Mouse (Mus musculus) urinary bladder, postnatal 25 days (tissue): Measurements from ENCODE around the gene Timm13.

Source experiments
- DNase-seq: peaks from one replicate; pipeline ENCODE4 v3.0.0; 2022; ENCODE audit warnings: low spot score

Gene Timm13

DNA sequence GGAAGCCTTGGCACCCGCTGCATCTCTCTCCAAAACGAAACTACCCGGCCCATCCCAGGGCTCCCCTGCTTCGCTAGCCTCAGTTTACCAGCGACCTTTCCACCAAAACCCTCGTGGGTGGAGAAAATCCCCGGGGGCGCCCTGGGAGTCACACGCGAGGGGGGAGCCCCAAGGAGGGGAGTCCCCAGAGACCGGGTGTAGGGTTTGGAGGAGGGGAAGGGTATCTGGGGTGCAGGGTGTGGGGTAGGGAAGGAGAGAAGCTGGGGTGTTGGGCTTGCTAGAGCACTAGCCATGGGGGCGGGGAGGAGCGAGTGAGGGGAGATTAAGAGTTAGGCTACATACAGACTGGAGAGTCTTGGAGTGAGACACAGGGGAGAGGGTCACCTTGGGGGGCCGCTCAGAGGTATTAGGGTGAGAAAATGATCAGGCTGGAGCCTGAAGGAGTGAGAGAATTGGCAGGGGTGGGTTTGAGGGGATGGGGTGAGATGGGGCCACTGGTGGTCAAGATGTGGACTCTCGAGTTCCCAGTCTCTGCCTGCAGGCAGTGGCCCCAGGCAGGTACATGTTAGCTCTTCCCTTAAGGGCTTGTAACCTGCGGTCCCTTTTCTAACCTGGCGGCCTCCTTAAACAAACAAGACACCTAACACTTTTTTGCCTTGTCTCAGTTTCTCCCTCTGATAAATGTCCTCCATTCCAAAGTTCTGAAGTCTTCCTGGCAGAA is 32.1 kb upstream of the Timm13 start:
- no peak for DNase-seq

DNA sequence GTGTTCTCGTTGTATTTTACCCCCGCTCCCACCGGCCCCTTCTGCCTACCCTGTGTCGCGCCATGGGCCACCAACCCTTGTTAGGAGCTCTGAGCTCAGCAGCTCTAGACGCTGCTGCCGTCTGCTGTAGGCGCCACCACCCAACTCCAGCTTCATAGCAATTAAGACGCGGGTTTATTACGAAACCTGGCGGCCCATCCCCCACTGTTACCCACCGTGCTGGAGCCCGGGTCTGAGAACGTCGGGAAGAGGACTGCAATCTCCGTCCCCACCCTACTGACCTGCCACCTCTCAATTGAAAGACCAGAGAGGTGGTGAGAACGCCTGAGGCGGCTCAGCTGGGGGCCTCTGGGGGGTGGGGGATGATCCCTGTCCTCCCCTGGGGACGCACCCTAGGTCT is 31.4 kb upstream of the Timm13 start:
- no peak for DNase-seq

DNA sequence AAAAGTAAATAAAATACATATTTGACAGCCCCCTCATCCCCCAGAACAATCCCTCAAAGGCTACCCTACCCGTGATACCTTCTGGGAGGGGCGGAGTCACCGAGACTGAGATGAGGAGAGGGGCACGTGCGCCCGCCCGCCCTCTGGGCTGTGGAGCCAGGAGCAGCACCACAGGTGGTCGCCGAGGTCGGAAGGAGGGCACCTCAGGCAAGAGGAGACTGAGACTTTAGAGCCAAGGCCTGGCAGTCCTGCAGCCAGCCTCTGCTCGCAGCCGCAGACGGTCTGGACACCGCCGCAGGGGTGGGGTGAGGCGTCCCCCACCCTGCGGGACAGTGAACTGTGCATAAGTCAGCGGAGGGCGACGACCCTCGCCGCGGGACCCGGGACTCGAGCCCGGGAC is 30.9 kb upstream of the Timm13 start:
- no peak for DNase-seq

DNA sequence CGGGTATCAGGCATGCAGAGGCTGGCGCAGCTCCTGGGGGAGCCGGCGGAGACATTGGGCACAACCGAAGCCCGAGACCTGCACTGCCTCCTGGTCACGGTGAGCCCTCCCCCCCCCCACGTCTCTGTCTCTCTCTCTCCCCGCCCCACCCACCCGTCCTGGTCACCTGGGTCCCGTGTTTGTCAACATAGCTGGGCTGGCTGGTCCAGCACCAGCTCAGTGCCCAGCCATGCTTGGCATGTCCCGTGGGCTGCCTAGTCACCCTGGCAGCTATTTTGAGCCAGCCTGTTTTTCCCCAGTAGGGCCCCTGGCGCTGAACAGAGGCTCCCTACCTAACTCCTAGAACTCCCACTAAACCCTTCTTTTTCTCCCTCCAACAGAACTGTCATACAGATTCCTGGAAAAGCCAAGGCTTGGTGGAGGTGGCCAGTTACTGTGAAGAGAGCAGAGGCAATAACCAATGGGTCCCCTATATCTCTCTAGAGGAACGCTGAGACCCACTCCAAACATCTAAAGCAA is 30.4 kb upstream of the Timm13 start:
- no peak for DNase-seq

DNA sequence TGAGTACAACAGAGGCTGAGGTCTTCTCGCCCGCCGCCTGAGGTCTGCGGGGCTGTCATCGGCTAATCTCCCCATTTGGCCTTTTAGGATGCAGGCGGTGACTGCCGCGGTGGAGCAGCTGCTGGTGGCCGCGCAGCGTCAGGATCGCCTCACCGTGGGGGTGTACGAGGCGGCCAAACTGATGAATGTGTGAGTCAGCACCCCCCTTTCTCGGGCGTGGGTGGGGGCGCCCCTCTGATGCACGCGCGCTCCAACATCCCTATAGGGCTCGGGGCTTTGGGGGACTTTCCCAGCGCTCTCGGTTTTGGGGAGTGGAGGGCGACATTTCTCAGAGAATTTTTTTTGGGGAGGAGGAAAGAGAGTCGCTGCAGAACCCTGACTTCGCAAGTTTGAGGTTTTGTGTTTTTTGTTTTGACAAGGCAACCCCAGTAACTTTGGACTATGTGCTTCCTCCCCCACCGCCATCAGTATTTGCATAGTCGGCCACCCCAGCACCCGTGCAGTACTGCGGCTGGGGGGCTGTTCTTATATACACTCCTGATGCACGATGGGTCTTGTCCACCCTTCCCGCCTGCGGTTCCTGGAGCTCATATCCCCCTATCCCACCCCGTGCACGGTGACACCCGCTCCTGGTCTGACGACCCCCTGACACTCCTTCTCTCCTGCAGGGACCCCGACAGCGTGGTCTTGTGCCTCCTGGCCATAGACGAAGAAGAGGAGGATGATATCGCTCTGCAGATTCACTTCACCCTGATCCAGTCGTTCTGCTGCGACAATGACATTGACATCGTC is 29.8 kb upstream of the Timm13 start:
- DNase-seq, result no peak

DNA sequence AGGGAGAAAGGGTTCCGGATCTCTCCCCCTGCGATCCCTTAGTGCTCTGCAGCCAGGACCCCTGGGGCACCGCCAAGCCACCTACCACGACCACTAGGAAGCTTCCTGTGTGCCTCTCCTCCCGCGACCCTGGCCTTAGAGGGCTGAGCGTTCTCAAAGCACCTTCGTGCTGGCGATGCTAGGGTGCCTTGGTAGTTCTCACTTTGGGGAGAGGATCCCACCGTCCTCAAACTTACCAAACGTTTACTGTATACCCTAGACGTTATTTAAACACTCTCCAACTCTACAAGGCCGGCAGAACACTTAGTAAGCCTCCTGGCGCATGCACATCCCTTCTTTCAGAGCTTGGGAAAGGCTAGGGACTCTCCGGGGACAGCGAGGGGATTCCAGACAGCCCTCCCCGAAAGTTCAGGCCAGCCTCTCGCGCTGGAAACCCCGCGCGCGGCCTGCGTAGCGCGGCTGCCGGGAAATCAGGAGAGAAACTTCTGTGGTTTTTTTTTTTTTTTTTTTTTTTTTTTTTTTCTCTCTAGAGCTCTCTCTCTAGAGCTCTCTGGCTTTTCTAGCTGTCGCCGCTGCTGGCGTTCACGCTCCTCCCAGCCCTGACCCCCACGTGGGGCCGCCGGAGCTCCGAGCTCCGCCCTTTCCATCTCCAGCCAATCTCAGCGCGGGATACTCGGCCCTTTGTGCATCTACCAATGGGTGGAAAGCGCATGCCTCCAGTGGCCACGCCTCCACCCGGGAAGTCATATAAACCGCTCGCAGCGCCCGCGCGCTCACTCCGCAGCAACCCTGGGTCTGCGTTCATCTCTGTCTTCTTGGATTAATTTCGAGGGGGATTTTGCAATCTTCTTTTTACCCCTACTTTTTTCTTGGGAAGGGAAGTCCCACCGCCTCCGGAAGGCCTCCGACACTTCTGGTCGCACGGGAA is 28.8 kb upstream of the Timm13 start, which contains the start of gene Gadd45b:
Gadd45b (plus strand) TSS at position 775 of the 928 bp plus-strand sequence.
- DNase-seq, result peak; percentile 97

DNA sequence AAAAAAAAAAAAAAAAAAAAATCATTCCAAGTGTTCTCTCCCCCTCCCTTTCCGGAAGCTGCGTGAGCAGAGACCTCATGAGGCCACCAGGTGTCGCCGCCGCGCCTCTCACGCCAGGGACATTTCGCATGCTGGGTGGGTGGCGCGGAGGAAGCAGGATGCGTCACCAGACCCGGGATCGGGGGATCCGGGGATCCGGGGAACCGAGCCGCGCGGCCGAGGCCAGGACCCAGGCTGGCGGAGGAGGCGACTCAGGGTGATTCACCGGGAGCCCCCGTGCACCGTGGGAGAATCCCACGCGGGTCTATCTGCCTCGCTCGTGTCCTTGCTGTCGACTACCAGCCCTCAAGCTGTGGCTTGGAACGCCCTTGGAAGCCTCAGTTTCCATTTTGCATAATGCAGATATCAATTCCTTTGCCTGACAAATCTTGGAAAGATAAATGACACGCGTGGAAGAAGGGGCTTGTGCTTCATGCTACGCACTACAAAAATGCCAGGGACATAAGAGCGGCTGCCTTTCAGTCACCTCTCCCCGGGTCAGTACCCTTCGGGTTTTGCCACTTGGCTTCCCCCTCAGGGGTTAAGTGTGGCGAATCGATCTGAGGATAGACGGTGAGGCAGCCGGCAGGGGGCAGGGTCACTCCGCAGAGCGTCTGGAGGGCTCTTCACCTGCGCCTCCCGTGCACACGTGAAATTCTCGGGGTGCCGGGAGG is 28.0 kb upstream of the Timm13 start:
- peak; percentile 86 for DNase-seq

DNA sequence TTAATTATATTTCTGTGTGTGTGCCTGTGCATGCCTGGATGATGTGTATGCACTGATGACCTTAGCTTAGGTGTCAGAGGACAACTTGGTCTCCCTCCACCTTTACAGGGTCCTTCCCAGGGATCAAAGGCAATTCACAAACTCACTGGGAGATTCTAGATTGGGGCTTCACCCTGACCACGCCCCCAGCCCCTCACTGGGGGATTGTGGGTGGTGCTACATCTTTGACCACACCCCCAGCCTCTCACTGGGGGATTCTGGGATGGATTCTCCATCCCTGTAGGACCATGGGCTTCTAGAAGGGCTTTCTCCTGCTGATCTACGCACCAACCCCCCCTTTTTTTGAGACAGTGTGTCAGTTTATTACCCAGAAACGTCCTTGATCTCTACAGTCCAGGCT is 24.7 kb upstream of the Timm13 start:
- no peak for DNase-seq

DNA sequence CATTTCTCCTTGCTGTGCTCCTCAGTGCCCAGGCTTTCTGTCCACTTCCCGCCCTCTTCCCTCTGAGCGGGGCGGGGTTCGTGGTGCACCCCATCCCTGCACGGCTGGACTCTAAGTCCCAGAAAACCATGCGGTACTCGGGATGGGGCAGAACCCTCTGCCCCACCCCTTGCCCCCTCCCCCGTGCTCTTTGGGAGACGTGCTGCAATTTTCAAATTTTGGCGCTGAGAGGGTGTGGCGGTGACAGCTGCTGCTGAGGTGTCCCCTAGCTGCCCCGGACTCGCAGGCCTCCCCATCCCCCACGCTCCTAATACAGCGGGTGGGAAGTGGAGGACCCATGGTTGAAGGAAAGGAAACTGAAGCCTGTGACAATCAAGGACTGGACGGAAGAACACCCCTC is 21.2 kb upstream of the Timm13 start:
- no peak for DNase-seq

DNA sequence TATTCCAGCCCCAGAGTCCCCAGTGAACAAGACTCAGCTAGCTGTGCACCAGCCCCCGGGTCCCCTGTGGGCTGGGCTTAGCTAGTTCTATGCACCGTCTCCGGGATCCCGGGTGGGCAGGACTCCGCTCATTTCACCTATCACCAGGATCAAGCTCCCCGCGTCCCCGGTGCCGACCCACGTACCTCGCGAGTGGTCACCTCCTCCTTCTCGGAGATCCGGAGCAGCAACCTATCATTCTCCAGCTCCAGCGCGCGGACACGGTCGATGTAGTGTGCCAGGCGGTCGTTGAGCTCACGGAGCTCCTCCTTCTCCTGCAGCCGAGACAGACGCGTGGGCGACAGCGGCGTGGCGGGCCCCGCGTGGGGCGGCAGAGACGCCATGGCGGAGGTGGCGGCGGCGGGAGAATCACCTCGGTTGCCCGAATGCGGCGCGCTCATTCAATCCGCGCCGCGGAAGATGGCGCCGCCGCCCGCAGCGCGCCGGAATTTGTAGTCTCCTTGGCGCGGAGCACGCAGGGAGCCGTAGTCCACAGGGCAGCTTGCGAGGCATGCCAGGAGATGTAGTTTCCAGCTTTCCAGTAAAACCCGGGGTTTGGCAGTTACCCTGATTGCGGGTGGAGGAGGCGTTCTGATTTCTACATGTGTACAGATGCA is 17.1 kb upstream of the Timm13 start, which contains the start of gene Lmnb2:
Lmnb2 (minus strand) TSS at position 467 of the 656 bp plus-strand sequence.
- peak; percentile 65 for DNase-seq

DNA sequence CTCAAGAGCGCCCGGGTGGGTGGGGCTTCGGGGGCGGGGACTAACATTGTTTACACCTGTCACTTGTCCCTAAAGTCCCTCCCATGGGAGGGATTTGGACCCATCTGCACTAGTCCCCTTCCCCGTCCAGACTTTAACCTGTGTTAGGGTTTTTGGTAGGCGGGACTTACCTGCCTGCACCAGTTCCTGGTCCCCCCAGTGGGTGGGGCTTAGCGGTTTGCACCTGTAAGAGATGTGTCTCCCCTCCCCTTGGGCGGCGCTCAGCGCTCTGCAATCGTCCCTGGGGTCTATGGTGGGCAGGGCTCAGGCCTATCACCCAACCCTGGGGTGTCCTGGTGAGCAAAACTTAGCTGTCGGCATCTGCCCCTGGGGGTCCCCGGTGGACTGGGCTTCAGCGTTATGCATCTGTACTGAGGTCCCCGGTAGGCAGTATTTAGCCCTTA is 16.6 kb upstream of the Timm13 start:
- no peak for DNase-seq

DNA sequence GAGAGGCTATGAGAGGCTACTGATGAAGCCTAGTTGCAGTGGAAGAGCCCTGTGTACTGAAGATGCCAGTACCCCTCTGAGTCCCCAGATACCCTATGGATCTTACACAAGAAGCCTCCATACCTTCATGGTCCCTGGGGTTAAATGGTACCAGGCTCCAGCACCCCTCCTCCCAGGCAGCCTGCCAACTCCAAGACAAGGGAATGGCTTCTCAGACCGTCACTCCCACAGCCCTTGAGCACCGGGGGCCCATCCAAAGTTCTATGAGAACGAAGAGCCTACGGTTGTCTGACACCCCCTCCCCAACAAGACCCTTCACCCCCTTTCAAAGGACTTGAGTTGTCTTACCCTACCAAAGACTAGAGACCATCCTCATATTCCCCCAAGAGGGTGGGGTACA is 15.0 kb upstream of the Timm13 start:
- no peak for DNase-seq

DNA sequence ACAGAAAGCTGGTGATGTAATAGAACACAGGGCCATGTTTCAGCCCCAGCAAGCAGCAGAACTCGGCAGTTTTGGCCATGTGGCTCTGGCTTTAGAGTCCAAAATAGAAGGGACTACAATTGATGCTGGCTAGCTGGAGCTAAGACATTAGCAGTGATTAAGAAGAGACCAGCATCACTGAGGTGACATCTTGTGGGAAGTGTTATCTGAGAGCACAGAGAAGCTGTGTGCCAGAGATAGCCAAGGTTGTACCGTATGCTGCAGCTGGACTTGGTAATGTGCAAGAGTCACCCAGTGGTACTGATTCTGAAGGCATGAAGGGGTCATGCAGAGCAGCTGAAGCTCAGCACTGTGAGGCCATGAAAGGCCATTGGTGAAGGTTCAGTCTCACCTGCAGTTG is 14.5 kb upstream of the Timm13 start:
- no peak for DNase-seq

DNA sequence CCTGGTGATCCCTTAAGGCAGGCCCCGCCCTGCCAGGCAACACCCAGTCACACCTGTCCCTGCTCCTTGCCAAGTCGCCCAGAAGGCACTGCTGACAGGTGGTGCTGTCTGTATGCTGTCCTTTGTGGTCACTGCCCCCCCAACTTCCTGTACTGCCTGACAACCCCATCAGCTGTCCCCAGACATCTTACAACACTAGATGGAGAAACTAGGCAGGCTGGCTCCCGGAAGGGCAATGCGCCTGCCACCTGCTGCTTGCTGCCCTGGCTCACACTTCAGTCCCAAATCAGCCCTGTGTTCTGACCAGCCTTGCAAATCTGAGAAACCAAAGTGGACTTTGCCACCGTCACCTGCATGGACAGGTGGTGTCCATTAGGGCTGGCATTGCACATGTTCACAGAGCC is 13.5 kb upstream of the Timm13 start:
- DNase-seq, result no peak

DNA sequence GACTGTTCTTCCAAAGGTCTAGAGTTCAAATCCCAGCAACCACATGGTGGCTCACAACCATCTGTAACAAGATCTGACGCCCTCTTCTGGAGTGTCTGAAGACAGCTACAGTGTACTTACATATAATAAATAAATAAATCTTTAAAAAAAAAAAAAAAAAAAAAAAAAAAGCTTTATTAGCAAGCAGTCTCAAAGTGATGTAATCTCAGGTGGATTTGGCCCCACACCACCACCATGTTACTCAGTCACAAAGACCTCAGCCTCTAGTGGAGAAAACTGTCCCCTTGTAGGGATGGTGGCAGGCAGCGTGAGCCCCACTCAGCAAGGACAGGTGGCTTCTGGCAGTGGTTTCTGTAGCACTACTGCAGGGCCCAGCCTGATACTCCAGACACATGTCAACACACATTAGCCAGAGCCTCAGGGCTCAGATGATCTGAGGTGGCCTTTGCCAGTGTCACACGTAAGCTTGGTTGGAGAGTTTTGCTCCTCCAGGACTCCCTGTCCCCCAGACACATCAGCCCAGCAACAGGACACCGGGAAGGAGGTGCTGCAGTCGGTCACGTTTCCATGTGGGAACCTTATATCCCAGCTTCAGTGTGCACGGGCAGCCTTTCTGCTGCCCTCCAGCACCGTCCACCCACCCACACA is 12.7 kb upstream of the Timm13 start:
- no peak for DNase-seq

DNA sequence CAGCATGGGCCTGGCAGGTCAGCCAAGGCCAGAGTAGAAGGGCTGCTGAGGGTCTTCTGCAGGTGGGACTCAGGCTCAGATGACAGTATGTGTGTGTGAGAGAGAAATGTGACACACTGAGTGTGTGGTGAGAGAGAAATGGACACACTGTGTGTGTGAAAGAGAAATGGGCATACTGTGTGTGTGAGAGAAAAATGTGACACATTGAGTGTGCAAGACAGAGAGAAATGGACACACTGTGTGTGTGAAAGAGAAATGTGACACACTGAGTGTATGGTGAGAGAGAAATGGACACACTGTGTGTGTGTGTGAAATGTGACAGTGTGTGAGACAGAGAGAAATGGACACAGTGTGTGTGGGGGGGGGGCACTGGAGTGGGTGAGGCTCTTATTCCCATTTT is 11.1 kb upstream of the Timm13 start:
- no peak for DNase-seq

DNA sequence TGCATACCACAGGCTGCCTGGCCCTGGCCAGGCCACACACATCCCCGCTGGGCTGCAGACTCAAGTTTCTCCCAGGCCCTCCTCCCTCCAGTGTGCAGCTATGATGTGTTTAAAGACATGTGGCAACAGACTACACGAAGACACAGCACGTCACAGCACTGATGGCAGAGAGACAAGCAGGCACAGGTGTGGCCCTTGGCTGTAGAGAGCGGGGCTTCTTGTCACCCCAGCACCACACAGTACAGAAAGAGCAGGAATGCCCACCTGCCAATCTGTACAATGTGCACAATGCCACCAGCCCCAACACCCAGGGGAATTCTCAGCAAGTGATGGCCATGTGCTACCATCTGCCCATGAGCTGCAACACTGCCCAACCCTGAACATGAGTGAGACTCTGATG is 10.6 kb upstream of the Timm13 start:
- no peak for DNase-seq

DNA sequence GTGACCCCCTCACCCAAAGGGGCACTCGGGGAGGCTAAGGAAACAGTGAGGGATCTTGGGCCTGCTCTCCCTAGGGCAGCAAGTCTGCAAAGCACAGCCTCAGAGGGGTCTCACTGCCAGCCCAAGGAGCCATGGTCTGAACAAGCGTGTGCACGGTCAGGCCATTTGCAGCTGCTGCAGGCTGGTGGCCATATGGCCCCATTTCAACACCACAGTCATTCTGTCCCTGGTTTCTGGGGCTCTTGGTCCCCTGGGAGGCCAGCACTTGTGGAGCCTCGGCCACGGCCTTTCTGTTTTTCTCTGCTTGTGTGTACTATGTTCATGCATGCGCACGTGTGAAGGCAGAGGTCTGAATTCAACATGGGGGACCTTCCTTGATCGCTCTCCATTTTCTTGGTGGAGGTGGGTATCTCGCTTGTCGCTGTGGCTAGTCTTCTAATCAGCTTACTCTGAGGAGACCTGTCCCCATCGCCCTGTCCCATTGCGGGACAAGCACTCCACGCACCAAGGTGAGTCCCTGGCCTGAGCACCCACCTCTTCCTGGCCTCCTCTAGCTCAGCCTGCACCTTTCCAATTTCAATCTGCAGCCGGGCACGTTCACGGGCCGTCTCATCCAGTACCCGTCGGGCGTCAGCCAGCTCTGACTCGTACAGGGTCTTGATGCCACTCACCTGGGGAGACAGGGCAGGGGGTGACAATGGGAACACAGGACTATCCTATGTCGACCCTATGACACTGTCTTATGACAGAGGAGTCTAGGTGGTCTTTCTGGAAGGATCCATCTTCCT is 8.8 kb upstream of the Timm13 start:
- no peak for DNase-seq

DNA sequence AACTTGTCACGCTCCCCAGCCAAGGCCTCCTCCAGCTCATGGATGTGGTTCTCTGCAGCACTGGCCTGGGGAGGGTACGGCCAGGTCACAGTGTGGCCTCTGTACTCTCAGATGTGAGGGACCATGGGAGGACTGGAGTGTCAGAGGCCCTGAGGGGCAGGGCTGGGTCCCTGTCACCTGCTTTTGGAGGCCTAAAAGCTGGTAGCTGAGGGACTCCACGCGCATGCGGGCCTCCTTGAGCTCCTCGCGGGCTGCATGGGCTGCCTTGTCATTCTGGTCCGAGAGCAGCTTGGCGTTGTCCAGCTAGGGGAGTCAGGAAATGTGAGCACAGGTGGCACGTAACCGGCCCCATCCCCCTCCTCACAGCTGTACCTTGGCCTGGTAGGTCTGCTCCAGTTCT is 3.9 kb upstream of the Timm13 start:
- DNase-seq, result no peak
